Mouse (Mus musculus) forebrain, embryonic 15.5 days (tissue): ENCODE measurements around the gene Akap2. TPM values are rescaled to one million over a fixed set of nuclear protein-coding genes. Genes with fewer than 3 reads are reported as not detected.

Experiments used
- ATAC-seq: fragments of 200-750 bp; cut with Nextera tagmentation; replicated peaks from 2 replicates; pipeline ENCODE4 v1.8.0; 2017; ENCODE audit warnings: mild to moderate bottlenecking, moderate TSS enrichment, moderate library complexity
- H3K27ac ChIP-seq: fragments of 300-500 bp; sonication (generic); replicated peaks from 2 replicates; pipeline ENCODE4 v1.5.1; 2015; ENCODE audit warnings: mild to moderate bottlenecking, inconsistent platforms
- H3K27me3 ChIP-seq: fragments of 300-500 bp; sonication (generic); 2 replicates; pipeline ENCODE4 v1.6.1; 2015; ENCODE audit warnings: inconsistent platforms
- H3K36me3 ChIP-seq: fragments of 300-500 bp; sonication (generic); 2 replicates; pipeline ENCODE4 v1.6.1; 2015; ENCODE audit warnings: mild to moderate bottlenecking, inconsistent platforms
- H3K4me1 ChIP-seq: fragments of 300-500 bp; sonication (generic); 2 replicates; pipeline ENCODE4 v1.6.1; 2015; ENCODE audit warnings: inconsistent platforms
- H3K4me2 ChIP-seq: fragments of 300-500 bp; sonication (generic); replicated peaks from 2 replicates; pipeline ENCODE4 v1.6.1; 2015; ENCODE audit warnings: mild to moderate bottlenecking, inconsistent platforms
- H3K4me3 ChIP-seq: fragments of 300-500 bp; sonication (generic); 2 replicates; pipeline ENCODE4 v1.5.1; 2015; ENCODE audit warnings: mild to moderate bottlenecking, inconsistent platforms
- H3K9ac ChIP-seq: fragments of 300-500 bp; sonication (generic); replicated peaks from 2 replicates; pipeline ENCODE4 v1.6.1; 2015; ENCODE audit warnings: mild to moderate bottlenecking, inconsistent platforms
- H3K9me3 ChIP-seq: fragments of 300-500 bp; sonication (generic); 2 replicates; pipeline ENCODE4 v1.6.1; 2016; ENCODE audit warnings: inconsistent platforms
- WGBS: fragments of 180-500 bp; shearing (Covaris S2); methylation state at CpG from one replicate; pipeline ENCODE4 v1.1.7; 2015; ENCODE audit warnings: mixed read lengths; 5-methylcytosine and 5-hydroxymethylcytosine counted together
- polyA plus RNA-seq: library from polyadenylated mRNA; unstranded; fragments of >200 nt; fragmentation: Nextera tagmentation; extraction: Ambion mirVana; gene quantifications from 2 replicates; pipeline ENCODE4 v1.2.1, GENCODE M21; 2015

Gene Akap2
- polyA plus RNA-seq, 1 experiment from 2014 or later: 6.5 TPM

GRCm38 (mm10) chr4:57833060-57833459 is 115.6 kb downstream of the Akap2 start:
- Histone ChIP-seq H3K27ac (no peak overlapping the region), H3K4me1 (no peaks in the 10 kb centered on the region), H3K9ac (no peak overlapping the region), H3K4me3 (no peak overlapping the region), H3K4me2 (no peak overlapping the region), H3K9me3 (no peaks in the 10 kb centered on the region), H3K36me3 (no peaks in the 10 kb centered on the region), H3K27me3 (no peaks in the 10 kb centered on the region)
- 0 out of 2 replicates have a peak, but pooled peaks have one; percentile 16 for ATAC-seq
- 85% methylated on average over 4 of the region's 4 CpGs for WGBS

GRCm38 (mm10) chr4:57834141-57834540 is 116.7 kb downstream of the Akap2 start:
- Histone ChIP-seq H3K4me2 (no peak overlapping the region), H3K27ac (no peak overlapping the region), H3K27me3 (no peaks in the 10 kb centered on the region), H3K9ac (no peak overlapping the region), H3K36me3 (no peaks in the 10 kb centered on the region), H3K4me3 (no peak overlapping the region), H3K9me3 (no peaks in the 10 kb centered on the region), H3K4me1 (no peaks in the 10 kb centered on the region)
- no peak for ATAC-seq
- WGBS: 83% methylated on average over 4 of the region's 4 CpGs

GRCm38 (mm10) chr4:57837089-57837488 is 119.6 kb downstream of the Akap2 start:
- Histone ChIP-seq H3K9me3 (no peaks in the 10 kb centered on the region), H3K4me2 (no peak overlapping the region), H3K27me3 (no peaks in the 10 kb centered on the region), H3K27ac (no peak overlapping the region), H3K4me3 (no peak overlapping the region), H3K36me3 (no peaks in the 10 kb centered on the region), H3K4me1 (no peaks in the 10 kb centered on the region), H3K9ac (no peak overlapping the region)
- ATAC-seq: no peak
- WGBS: 70% methylated on average over 9 of the region's 9 CpGs

GRCm38 (mm10) chr4:57839343-57839742 is 121.9 kb downstream of the Akap2 start:
- Histone ChIP-seq H3K4me1 (no peaks in the 10 kb centered on the region), H3K9me3 (no peaks in the 10 kb centered on the region), H3K4me3 (no peak overlapping the region), H3K27ac (no peak overlapping the region), H3K4me2 (no peak overlapping the region), H3K9ac (no peak overlapping the region), H3K36me3 (no peaks in the 10 kb centered on the region), H3K27me3 (no peaks in the 10 kb centered on the region)
- no peak for ATAC-seq
- WGBS: 84% methylated on average over 4 of the region's 4 CpGs

- Histone ChIP-seq H3K27ac (no peak overlapping the region), H3K9me3 (no peaks in the 10 kb centered on the region), H3K9ac (no peak overlapping the region), H3K4me3 (no peak overlapping the region), H3K36me3 (no peaks in the 10 kb centered on the region), H3K4me2 (no peak overlapping the region), H3K4me1 (peaks cover 12% of the 10 kb centered on the region), H3K27me3 (no peaks in the 10 kb centered on the region)
- no peak for ATAC-seq
- WGBS: 29% methylated on average over 1 of the region's 1 CpGs
Observed at GRCm38 (mm10) chr4:57841911-57842310, 124.5 kb downstream of the Akap2 start.

- no peak for ATAC-seq
- WGBS: 87% methylated on average over 11 of the region's 11 CpGs
- no peaks in the 10 kb centered on the region for H3K27me3 ChIP-seq
Observed at GRCm38 (mm10) chr4:57842472-57843305, 125.2 kb downstream of the Akap2 start.

GRCm38 (mm10) chr4:57845031-57845431 is 127.6 kb downstream of the Akap2 start:
- H3K9ac ChIP-seq: 0 out of 2 replicates have a peak overlapping the region, but pooled peaks have one; percentile 8
- 1% methylated on average over 10 of the region's 10 CpGs for WGBS
- H3K27ac ChIP-seq: no peak overlapping the region

More at GRCm38 (mm10) chr4:57842472-57843305, 125.2 kb downstream of the Akap2 start:
- Histone ChIP-seq H3K9me3 (no peaks in the 10 kb centered on the region), H3K9ac (no peak overlapping the region), H3K27ac (no peak overlapping the region), H3K36me3 (no peaks in the 10 kb centered on the region), H3K4me2 (no peak overlapping the region), H3K4me3 (no peak overlapping the region), H3K4me1 (peaks cover 12% of the 10 kb centered on the region)

GRCm38 (mm10) chr4:57845541-57846210 is 128.2 kb downstream of the Akap2 start:
- peak overlapping the region; percentile 13 for H3K4me3 ChIP-seq
- H3K9me3 ChIP-seq: no peaks in the 10 kb centered on the region
- WGBS: 21% methylated on average over 12 of the region's 12 CpGs
- H3K9ac ChIP-seq: 0 out of 2 replicates have a peak overlapping the region, but pooled peaks have one; percentile 8
- no peaks in the 10 kb centered on the region for H3K36me3 ChIP-seq
- H3K4me2 ChIP-seq: peak overlapping the region; percentile 19
- no peak for ATAC-seq
- H3K4me1 ChIP-seq: peaks cover 12% of the 10 kb centered on the region
- 0 out of 2 replicates have a peak overlapping the region, but pooled peaks have one; percentile 11 for H3K27ac ChIP-seq
- no peaks in the 10 kb centered on the region for H3K27me3 ChIP-seq

More at GRCm38 (mm10) chr4:57845031-57845431, 127.6 kb downstream of the Akap2 start:
- peak overlapping the region; percentile 19 for H3K4me2 ChIP-seq
- ATAC-seq: peak; percentile 76
- H3K4me3 ChIP-seq: peak overlapping the region; percentile 13
- no peaks in the 10 kb centered on the region for H3K36me3 ChIP-seq
- no peaks in the 10 kb centered on the region for H3K27me3 ChIP-seq
- H3K4me1 ChIP-seq: peaks cover 12% of the 10 kb centered on the region
- H3K9me3 ChIP-seq: no peaks in the 10 kb centered on the region

GRCm38 (mm10) chr4:57846381-57846990 is 129.0 kb downstream of the Akap2 start:
- Histone ChIP-seq H3K4me2 (no peak overlapping the region), H3K9ac (no peak overlapping the region), H3K4me3 (no peak overlapping the region), H3K4me1 (peaks cover 12% of the 10 kb centered on the region), H3K9me3 (no peaks in the 10 kb centered on the region), H3K27ac (no peak overlapping the region), H3K27me3 (no peaks in the 10 kb centered on the region), H3K36me3 (no peaks in the 10 kb centered on the region)
- no peak for ATAC-seq
- 58% methylated on average over 11 of the region's 12 CpGs for WGBS

GRCm38 (mm10) chr4:57846991-57847422 is 129.6 kb downstream of the Akap2 start:
- Histone ChIP-seq H3K4me3 (no peak overlapping the region), H3K9me3 (no peaks in the 10 kb centered on the region), H3K4me2 (no peak overlapping the region), H3K4me1 (peaks cover 12% of the 10 kb centered on the region), H3K27ac (no peak overlapping the region), H3K27me3 (no peaks in the 10 kb centered on the region), H3K36me3 (no peaks in the 10 kb centered on the region), H3K9ac (no peak overlapping the region)
- 34% methylated on average over 8 of the region's 8 CpGs for WGBS
- no peak for ATAC-seq

GRCm38 (mm10) chr4:57847676-57848075 is 130.2 kb downstream of the Akap2 start:
- H3K27me3 ChIP-seq: no peaks in the 10 kb centered on the region
- 92% methylated on average over 3 of the region's 3 CpGs for WGBS
- no peak overlapping the region for H3K4me2 ChIP-seq
- peaks cover 16% of the 10 kb centered on the region for H3K4me1 ChIP-seq
- ATAC-seq: no peak
- no peaks in the 10 kb centered on the region for H3K9me3 ChIP-seq
- H3K4me3 ChIP-seq: no peak overlapping the region
- no peak overlapping the region for H3K9ac ChIP-seq
- no peak overlapping the region for H3K27ac ChIP-seq
- no peaks in the 10 kb centered on the region for H3K36me3 ChIP-seq

- no peak for ATAC-seq
- Histone ChIP-seq H3K4me2 (no peak overlapping the region), H3K4me1 (peaks cover 16% of the 10 kb centered on the region), H3K4me3 (no peak overlapping the region), H3K9ac (no peak overlapping the region), H3K9me3 (no peaks in the 10 kb centered on the region), H3K36me3 (no peaks in the 10 kb centered on the region), H3K27me3 (no peaks in the 10 kb centered on the region), H3K27ac (no peak overlapping the region)
- 90% methylated on average over 6 of the region's 6 CpGs for WGBS
Observed at GRCm38 (mm10) chr4:57849465-57849864, 132.0 kb downstream of the Akap2 start.
